Mouse (Mus musculus) gastrocnemius, postnatal 14 days (tissue): ENCODE results near the gene Etv4. TPM values are rescaled to one million over a fixed set of nuclear protein-coding genes. Genes with fewer than 3 reads are reported as not detected.

ENCODE experiments used
- DNase-seq: peaks from one replicate; pipeline ENCODE4 v3.0.0; 2021; ENCODE audit warnings: mixed read lengths
- intact Hi-C: fragments of 180-260 bp; cut with DNase I; formaldehyde crosslinking; loops from one replicate; pipeline ENCODE4 v1.15.1; 2025; ENCODE audit warnings: low total_unique reads
- total RNA-seq, 2 experiments: library from RNA; stranded (reverse); gene quantifications; 2 replicates each; pipeline ENCODE4 v1.2.3; 2021

The Etv4 gene
- total RNA-seq, 2 experiments from 2014 or later = 4.1 to 4.9 TPM

GRCm38 (mm10) chr11:101732518-101733440 is 52.4 kb downstream of the Etv4 start, which contains the start of gene Dhx8:
Gene Dhx8, plus strand, starts transcription at chr11:101732919.
- DNase-seq = peak; percentile 96
- intact Hi-C loops = no loop called here

DNA sequence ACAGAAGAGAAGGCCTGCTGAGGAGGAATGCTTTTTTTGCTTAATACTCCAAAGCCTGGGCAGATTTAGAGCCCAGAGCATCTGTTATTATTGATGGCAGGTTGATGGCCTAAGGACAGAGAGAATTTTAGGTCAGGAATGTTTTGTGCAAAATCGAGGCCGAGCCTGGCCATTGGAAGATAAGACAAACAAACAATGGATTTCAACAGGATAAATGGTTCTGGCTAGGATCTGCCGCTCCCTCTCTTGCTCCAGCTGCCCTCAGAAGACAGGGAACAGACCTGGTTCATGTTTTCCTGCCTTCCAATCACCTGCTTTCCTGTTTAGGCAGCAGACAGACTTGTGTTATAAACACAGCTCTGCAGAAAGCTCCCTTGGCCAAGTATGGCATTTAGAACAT is 55.9 kb downstream of the Etv4 start:
- intact Hi-C loops = loop anchor here (2.0 kb wide), 1 partner anchor 67 kb away; no protein-coding TSS in a partner anchor
- DNase-seq = no peak

- no peak for DNase-seq
- intact Hi-C loops = no loop called here
Observed at GRCm38 (mm10) chr11:101726765-101727164, 58.4 kb downstream of the Etv4 start.

DNA sequence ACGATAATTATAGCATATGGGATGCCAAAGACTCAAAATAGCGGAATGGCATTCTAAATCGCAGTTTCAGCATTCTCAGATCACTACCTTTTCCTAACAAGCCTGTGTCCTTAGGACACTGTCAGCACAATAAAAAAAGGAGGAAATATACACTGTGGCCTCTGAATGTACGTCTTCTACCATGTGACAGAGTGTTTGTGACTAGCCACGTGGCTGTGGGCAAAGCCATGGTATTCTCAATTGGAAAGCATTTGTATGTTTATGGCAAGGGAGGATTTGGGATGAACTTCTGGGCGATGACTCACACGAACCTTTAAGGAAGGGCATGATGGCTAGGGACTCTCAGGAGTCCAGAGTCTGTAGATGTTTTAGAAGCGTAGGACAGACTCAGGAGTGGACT is 60.1 kb downstream of the Etv4 start:
- intact Hi-C loops = no loop called here
- DNase-seq = no peak

DNA sequence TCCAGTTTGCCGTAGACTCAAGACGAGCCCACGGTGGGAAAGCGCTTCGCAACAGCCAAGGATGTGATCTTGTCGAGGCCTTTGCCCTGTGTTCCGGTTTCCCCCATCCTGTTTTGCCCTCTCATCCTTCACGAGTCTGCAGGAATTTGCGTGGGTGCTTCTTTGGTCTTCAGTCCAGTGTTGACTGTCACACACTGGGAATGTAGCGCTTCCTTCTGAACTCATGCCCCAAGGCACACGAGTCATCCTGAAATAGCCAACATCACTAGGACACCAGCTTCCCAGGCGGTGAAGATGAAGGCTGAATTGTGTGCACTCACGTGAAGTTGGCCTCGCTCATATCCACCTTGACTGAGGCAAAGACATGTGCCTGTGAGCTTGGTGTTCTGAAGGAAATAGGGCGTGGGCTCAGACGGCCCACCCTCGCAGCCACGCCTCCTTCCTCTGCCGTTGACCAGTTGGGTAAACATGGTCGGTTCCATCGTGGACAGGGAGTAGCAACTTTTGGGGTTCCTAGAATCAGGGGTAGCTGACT is 65.1 kb downstream of the Etv4 start:
- intact Hi-C loops = no loop called here
- DNase-seq = no peak

Other genes with a start within 250 kb of the Etv4 start
- gene Brca1, start 233.4 kb downstream of the Etv4 start, total RNA-seq = under 1 TPM; 0.89 to 0.92 TPM
- 10 to 100 TPM; 66.3 to 69.0 TPM for gene Nbr1, start 233.2 kb downstream of the Etv4 start, total RNA-seq
- gene Tmem106a, start 203.1 kb downstream of the Etv4 start, total RNA-seq = 1 to 10 TPM; 2.3 to 3.1 TPM
- not detected for gene Gm11634, start 186.1 kb downstream of the Etv4 start, total RNA-seq
- gene Rdm1, start 158.2 kb downstream of the Etv4 start, total RNA-seq = 10 to 100 TPM; 18.0 to 19.8 TPM
- 10 to 100 TPM in 1 of 2 experiments, 1 to 10 TPM in 1; 7.1 to 10.7 TPM for gene Arl4d, start 119.8 kb downstream of the Etv4 start, total RNA-seq
- 10 to 100 TPM; 12.7 to 13.6 TPM for gene Dhx8, start 52.5 kb downstream of the Etv4 start, total RNA-seq
- 10 to 100 TPM in 1 of 2 experiments, 1 to 10 TPM in 1; 8.6 to 10.8 TPM for gene Meox1, start 109.0 kb upstream of the Etv4 start, total RNA-seq
- gene Sost, start 181.6 kb upstream of the Etv4 start, total RNA-seq = not detected
- gene Cfap97d1, start 198.9 kb upstream of the Etv4 start, total RNA-seq = not detected
- gene Dusp3, start 201.6 kb upstream of the Etv4 start, total RNA-seq = 100 to 1,000 TPM; 140 to 151 TPM
- 10 to 100 TPM; 40.6 to 47.1 TPM for gene Mpp3, start 243.1 kb upstream of the Etv4 start, total RNA-seq